20 mouse cellular contexts compared by ENCODE assay signal in genomic region chr3:19425322-19425721, GRCm38 (mm10).
DNase-seq lines count a peak whose midpoint lies in the region; ATAC-seq and TF ChIP-seq lines count a peak whose summit lies in the region.
"Had no signal": no experiment of that assay in that cellular context is flagged by ENCODE, and none has a peak within 500 bp of the region (broad histone marks: within the 10 kb centered on the region; RNA-seq: fewer than 3 reads in every experiment).

No protein-coding gene starts in this region.

- peak overlapping the region; percentile 73 for H3K27ac ChIP-seq in lung, embryonic 15.5 days
- peak overlapping the region; percentile 15; the same call in 1 of the 2 replicates for H3K27ac ChIP-seq in embryonic facial prominence, embryonic 14.5 days (replicated peaks; ENCODE audit: low read depth, low read length)
- H3K27ac ChIP-seq: embryonic facial prominence, embryonic 12.5 days; heart, embryonic 10.5 days; heart, embryonic 15.5 days had no signal

- no peaks in the 10 kb centered on the region for H3K9me3 ChIP-seq in lung, embryonic 15.5 days
- no peaks in the 10 kb centered on the region for H3K9me3 ChIP-seq in embryonic facial prominence, embryonic 14.5 days (ENCODE audit: control insufficient read depth, low read length)
- H3K9me3 ChIP-seq: embryonic facial prominence, embryonic 12.5 days; G1E; heart, embryonic 10.5 days; heart, embryonic 15.5 days had no signal

- no peaks in the 10 kb centered on the region for H3K27me3 ChIP-seq in lung, embryonic 15.5 days
- H3K27me3 ChIP-seq in embryonic facial prominence, embryonic 14.5 days (replicated peaks; ENCODE audit: control insufficient read depth, insufficient read depth, low read length): no peaks in the 10 kb centered on the region
- no peaks in the 10 kb centered on the region for H3K27me3 ChIP-seq in myocyte (ENCODE audit: control insufficient read depth, insufficient read depth, insufficient read length)
- H3K27me3 ChIP-seq: embryonic facial prominence, embryonic 12.5 days; heart, embryonic 15.5 days had no signal

- no peak overlapping the region for H3K4me2 ChIP-seq in lung, embryonic 15.5 days
- no peak overlapping the region for H3K4me2 ChIP-seq in embryonic facial prominence, embryonic 14.5 days (ENCODE audit: low read depth, low read length)
- H3K4me2 ChIP-seq in myocyte (ENCODE audit: low read depth): peak overlapping the region; percentile 46
- H3K4me2 ChIP-seq: embryonic facial prominence, embryonic 12.5 days; heart, embryonic 15.5 days had no signal

- DNase-seq in lung, postnatal 36 days: no peak
- DNase-seq in embryonic facial prominence, embryonic 14.5 days (ENCODE audit: low spot score): no peak
- DNase-seq in fat pad, adult 2 months (ENCODE audit: extremely low read depth, low read depth, low spot score): peak; percentile 11
- DNase-seq in heart, postnatal 14 days: no peak
- DNase-seq in left cerebral cortex, postnatal 10 days (ENCODE audit: extremely low spot score in 1 of 2, low spot score in 2 of 2): no peak
- DNase-seq: adrenal gland, adult 8-10 months; adrenal gland, postnatal 36 days; cerebellum, adult 2 months; cerebellum, postnatal 10 days; gastrocnemius, postnatal 10 days had no signal

- H3K4me1 ChIP-seq in lung, embryonic 15.5 days: peaks cover 10% of the 10 kb centered on the region
- peaks cover 9% of the 10 kb centered on the region for H3K4me1 ChIP-seq in embryonic facial prominence, embryonic 14.5 days (ENCODE audit: control insufficient read depth, insufficient read depth, low read length)
- H3K4me1 ChIP-seq: heart, embryonic 10.5 days; heart, embryonic 15.5 days had no signal

- no peak overlapping the region for H3ac ChIP-seq in myocyte (ENCODE audit: control insufficient read depth, insufficient read length)

- TF ChIP-seq POLR2A in myocyte (IDR thresholded peaks at IDR 0.05; ENCODE audit: insufficient read length, low read depth): no peak

- intact Hi-C loops in heart, postnatal 14 days (cut with DNase I): no loop called here
- intact Hi-C loops in left cerebral cortex, postnatal 10 days (cut with DNase I): no loop called here

- ATAC-seq in lung, embryonic 15.5 days (ENCODE audit: borderline replicate concordance, extremely low read depth, low FRiP score, low TSS enrichment): no peak
- ATAC-seq in embryonic facial prominence, embryonic 14.5 days (ENCODE audit: low read depth): no peak
- ATAC-seq: forebrain, embryonic 16.5 days; hindbrain, embryonic 16.5 days; inflammation-experienced regulatory T-cells, adult 6 months had no signal

- no peak overlapping the region for H3K4me3 ChIP-seq in lung, embryonic 15.5 days
- no peak overlapping the region for H3K4me3 ChIP-seq in embryonic facial prominence, embryonic 14.5 days (ENCODE audit: low read depth, low read length)
- no peak overlapping the region for H3K4me3 ChIP-seq in myocyte
- H3K4me3 ChIP-seq: embryonic facial prominence, embryonic 12.5 days; erythroblast, embryonic 14.5 days; heart, embryonic 10.5 days; heart, embryonic 15.5 days had no signal

- H3K9ac ChIP-seq in lung, embryonic 15.5 days: no peak overlapping the region
- H3K9ac ChIP-seq in embryonic facial prominence, embryonic 14.5 days (ENCODE audit: low read depth, low read length): no peak overlapping the region
- H3K9ac ChIP-seq: embryonic facial prominence, embryonic 12.5 days; heart, embryonic 15.5 days had no signal

- WGBS in lung, embryonic 15.5 days: 95% methylated on average over 1 of the region's 1 CpGs
- WGBS in embryonic facial prominence, embryonic 14.5 days: 74% methylated on average over 1 of the region's 1 CpGs

- no peaks in the 10 kb centered on the region for H3K36me3 ChIP-seq in lung, embryonic 15.5 days
- H3K36me3 ChIP-seq in embryonic facial prominence, embryonic 14.5 days (ENCODE audit: control insufficient read depth, insufficient read depth, low read length): no peaks in the 10 kb centered on the region
- no peaks in the 10 kb centered on the region for H3K36me3 ChIP-seq in myocyte (ENCODE audit: control insufficient read depth, insufficient read depth)
- H3K36me3 ChIP-seq: embryonic facial prominence, embryonic 12.5 days; G1E; heart, embryonic 10.5 days; heart, embryonic 15.5 days had no signal

- H3K79me2 ChIP-seq in myocyte (ENCODE audit: control insufficient read depth, insufficient read depth): no peaks in the 10 kb centered on the region

TF ChIP-seq in myocyte, 11 proteins besides CTCF, POLR2A, EP300 and RAD21:
- no peak for TF ChIP-seq CEBPB (IDR thresholded peaks at IDR 0.05; ENCODE audit: insufficient read depth, poor library complexity, severe bottlenecking)
- no peak for TF ChIP-seq TCF3 (IDR thresholded peaks at IDR 0.05; ENCODE audit: insufficient read length, low read depth)
- TF ChIP-seq REST (IDR thresholded peaks at IDR 0.05; ENCODE audit: insufficient read depth, insufficient read length): no peak
- no peak for TF ChIP-seq E2F4 (IDR thresholded peaks at IDR 0.05; ENCODE audit: insufficient read depth)
- TF ChIP-seq TCF12 (IDR thresholded peaks at IDR 0.05; ENCODE audit: insufficient read depth, poor library complexity, severe bottlenecking): no peak
- TF ChIP-seq SRF (IDR thresholded peaks at IDR 0.05; ENCODE audit: control insufficient read depth, insufficient read length, low read depth): no peak
- no peak for TF ChIP-seq MYOG (IDR thresholded peaks at IDR 0.05; ENCODE audit: control insufficient read depth in 1 of 3, insufficient read depth in 1 of 3, insufficient read length in 2 of 3, low read depth in 2 of 3)
- no peak for TF ChIP-seq MYOD1 (IDR thresholded peaks at IDR 0.05; ENCODE audit: control insufficient read depth in 1 of 3, insufficient read length in 2 of 3, low read depth in 2 of 3)
- no peak for TF ChIP-seq POLR2AphosphoS2 (IDR thresholded peaks at IDR 0.05; ENCODE audit: insufficient read length, low read depth)
- TF ChIP-seq MAX (IDR thresholded peaks at IDR 0.05; ENCODE audit: low read depth): no peak
- no peak for TF ChIP-seq USF1 (IDR thresholded peaks at IDR 0.05; ENCODE audit: low read depth)
